Mouse (Mus musculus): Measurements from ENCODE around the gene Piwil4.

- TF ChIP-seq POLR2A (IDR thresholded peaks at IDR 0.05; ENCODE audit: low read depth, low read length) (no peak), ZC3H11A (IDR thresholded peaks at IDR 0.05; ENCODE audit: low read depth, low read length) (no peak), EP300 (IDR thresholded peaks at IDR 0.05; ENCODE audit: low read length) (no peak), KAT2A (IDR thresholded peaks at IDR 0.05; ENCODE audit: insufficient replicate concordance, low read length) (no peak), CTCF (conservative IDR thresholded peaks at IDR 0.05 in 1 of 2, IDR thresholded peaks at IDR 0.05 in 1 of 2; ENCODE audit: low read depth in 2 of 2, low read length in 2 of 2) (no peak)
These were observed 76.9 kb downstream of the Piwil4 start for GRCm38 (mm10) chr9:14663591-14663990.
